Mouse (Mus musculus): ENCODE data around the gene Amot. TPM values are rescaled to one million over a fixed set of nuclear protein-coding genes. Genes with fewer than 3 reads are reported as not detected.

The Amot gene
- polyA plus RNA-seq, 1 experiment = 37.2 TPM

- Histone ChIP-seq H3K4me1 (ENCODE audit: control insufficient read depth, insufficient read depth, low read length) (no peaks in the 10 kb centered on the region), H3K4me3 (ENCODE audit: insufficient read depth, low read length) (peak overlapping the region; percentile 92), H3K27ac (ENCODE audit: insufficient read depth, low read length) (no peak overlapping the region)
- no peak for TF ChIP-seq CTCF (IDR thresholded peaks at IDR 0.05; ENCODE audit: borderline replicate concordance, insufficient read depth, low read length)
- no peak for TF ChIP-seq POLR2A (IDR thresholded peaks at IDR 0.05; ENCODE audit: low read depth, low read length)
These were observed 648 bp upstream of the Amot start for GRCm38 (mm10) chrX:145505457-145506201.

- H3K27ac ChIP-seq (ENCODE audit: insufficient read depth, low read length) = no peak overlapping the region
- peaks cover 7% of the 10 kb centered on the region; the same call in 1 of the 2 replicates for H3K4me1 ChIP-seq (ENCODE audit: control insufficient read depth, insufficient read depth, low read length)
- no peak for TF ChIP-seq CTCF (IDR thresholded peaks at IDR 0.05; ENCODE audit: borderline replicate concordance, insufficient read depth, low read length)
- TF ChIP-seq POLR2A (IDR thresholded peaks at IDR 0.05; ENCODE audit: low read depth, low read length) = no peak
- no peak overlapping the region for H3K4me3 ChIP-seq (ENCODE audit: insufficient read depth, low read length)
These were observed 3.2 kb downstream of the Amot start for GRCm38 (mm10) chrX:145501666-145502355.

DNA sequence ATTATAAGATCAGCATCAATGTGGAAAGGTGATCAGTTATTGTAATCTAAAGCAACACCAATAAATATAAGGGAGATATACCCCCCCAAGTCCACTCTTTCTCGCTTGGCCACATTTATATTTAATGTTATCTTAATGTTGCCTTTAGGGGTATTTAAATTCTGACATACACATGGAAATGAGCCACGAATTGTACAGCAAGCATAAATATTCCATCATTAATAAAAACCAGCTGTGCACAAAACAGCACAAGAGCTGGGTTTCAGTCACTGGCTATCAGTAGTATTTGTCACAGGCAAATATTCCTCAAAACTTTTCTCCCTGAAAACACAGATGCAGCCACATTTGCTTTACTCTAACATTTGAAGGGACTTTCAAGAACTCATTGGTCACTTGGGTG lies 5.9 kb downstream of the Amot start:
- no peak overlapping the region; the same call in 1 of the 2 replicates for H3K27ac ChIP-seq (ENCODE audit: insufficient read depth, low read length)

GRCm38 (mm10) chrX:145498691-145499090 lies 6.3 kb downstream of the Amot start:
- Histone ChIP-seq H3K4me1 (ENCODE audit: control insufficient read depth, insufficient read depth, low read length) (peaks cover 7% of the 10 kb centered on the region; the same call in 1 of the 2 replicates), H3K27ac (ENCODE audit: insufficient read depth, low read length) (no peak overlapping the region), H3K4me3 (ENCODE audit: insufficient read depth, low read length) (no peak overlapping the region)
- TF ChIP-seq POLR2A (IDR thresholded peaks at IDR 0.05; ENCODE audit: low read depth, low read length) = no peak
- TF ChIP-seq CTCF (IDR thresholded peaks at IDR 0.05; ENCODE audit: borderline replicate concordance, insufficient read depth, low read length) = no peak

More for the DNA sequence above, 5.9 kb downstream of the Amot start:
- Histone ChIP-seq H3K4me1 (ENCODE audit: control insufficient read depth, insufficient read depth, low read length) (peaks cover 7% of the 10 kb centered on the region; the same call in 1 of the 2 replicates), H3K4me3 (ENCODE audit: insufficient read depth, low read length) (no peak overlapping the region)
- TF ChIP-seq POLR2A (IDR thresholded peaks at IDR 0.05; ENCODE audit: low read depth, low read length) = no peak
- no peak for TF ChIP-seq CTCF (IDR thresholded peaks at IDR 0.05; ENCODE audit: borderline replicate concordance, insufficient read depth, low read length)

DNA sequence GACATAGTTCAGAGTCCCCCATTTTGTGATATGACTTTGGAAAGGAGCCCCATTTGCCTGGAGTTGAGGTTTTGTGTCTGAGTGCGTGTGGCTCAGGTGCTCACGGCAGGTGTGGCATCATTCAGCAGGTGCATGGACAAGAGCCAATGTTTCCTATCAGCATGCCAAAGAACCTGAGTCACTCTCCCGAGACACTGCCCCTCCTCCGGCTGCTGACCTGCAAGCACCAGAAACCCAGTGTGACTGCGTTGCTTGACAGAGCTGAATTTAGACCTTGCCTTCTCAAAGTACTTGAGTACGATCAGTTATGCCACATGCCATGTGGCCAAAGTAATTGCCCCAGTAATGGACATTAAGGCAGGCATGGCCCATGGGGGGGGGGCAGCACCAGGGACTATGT lies 7.5 kb downstream of the Amot start:
- H3K27ac ChIP-seq (ENCODE audit: insufficient read depth, low read length) = no peak overlapping the region

GRCm38 (mm10) chrX:145495381-145495780 lies 9.6 kb downstream of the Amot start:
- peaks cover 9% of the 10 kb centered on the region for H3K4me1 ChIP-seq (ENCODE audit: control insufficient read depth, insufficient read depth, low read length)
- H3K4me3 ChIP-seq (ENCODE audit: insufficient read depth, low read length) = no peak overlapping the region
- no peak overlapping the region for H3K27ac ChIP-seq (ENCODE audit: insufficient read depth, low read length)
- TF ChIP-seq POLR2A (IDR thresholded peaks at IDR 0.05; ENCODE audit: low read depth, low read length) = no peak

More for the DNA sequence above, 7.5 kb downstream of the Amot start:
- Histone ChIP-seq H3K4me1 (ENCODE audit: control insufficient read depth, insufficient read depth, low read length) (peaks cover 7% of the 10 kb centered on the region; the same call in 1 of the 2 replicates), H3K4me3 (ENCODE audit: insufficient read depth, low read length) (no peak overlapping the region)
- TF ChIP-seq POLR2A (IDR thresholded peaks at IDR 0.05; ENCODE audit: low read depth, low read length) (no peak), CTCF (IDR thresholded peaks at IDR 0.05; ENCODE audit: borderline replicate concordance, insufficient read depth, low read length) (no peak)

DNA sequence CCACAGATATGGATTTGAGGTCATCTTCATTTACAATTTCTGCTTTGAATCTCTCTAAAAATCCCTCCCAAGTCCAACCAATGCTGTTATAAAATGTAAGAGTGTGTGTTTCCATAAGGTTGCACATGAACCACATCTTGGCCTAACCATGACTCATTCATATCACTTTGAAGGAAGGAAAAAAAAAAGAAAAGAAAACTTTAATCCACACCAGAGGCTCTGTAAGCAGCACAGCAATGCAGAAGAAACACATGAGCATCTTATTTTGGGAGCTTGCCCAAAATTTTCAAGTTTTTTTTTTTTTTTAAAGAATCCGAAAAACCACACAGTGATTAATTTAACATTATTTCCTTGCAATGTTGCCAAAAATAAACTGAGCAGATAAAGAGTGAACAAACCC lies 14.2 kb downstream of the Amot start:
- TF ChIP-seq POLR2A (IDR thresholded peaks at IDR 0.05; ENCODE audit: low read depth, low read length) = no peak
- no peak for TF ChIP-seq CTCF (IDR thresholded peaks at IDR 0.05; ENCODE audit: borderline replicate concordance, insufficient read depth, low read length)
- Histone ChIP-seq H3K4me1 (ENCODE audit: control insufficient read depth, insufficient read depth, low read length) (peaks cover 10% of the 10 kb centered on the region), H3K27ac (ENCODE audit: insufficient read depth, low read length) (peak overlapping the region; percentile 90), H3K4me3 (ENCODE audit: insufficient read depth, low read length) (no peak overlapping the region)

GRCm38 (mm10) chrX:145490417-145490816 lies 14.6 kb downstream of the Amot start:
- Histone ChIP-seq H3K27ac (ENCODE audit: insufficient read depth, low read length) (peak overlapping the region; percentile 90), H3K4me1 (ENCODE audit: control insufficient read depth, insufficient read depth, low read length) (peaks cover 10% of the 10 kb centered on the region), H3K4me3 (ENCODE audit: insufficient read depth, low read length) (no peak overlapping the region)
- TF ChIP-seq POLR2A (IDR thresholded peaks at IDR 0.05; ENCODE audit: low read depth, low read length) (no peak), CTCF (IDR thresholded peaks at IDR 0.05; ENCODE audit: borderline replicate concordance, insufficient read depth, low read length) (no peak)

DNA sequence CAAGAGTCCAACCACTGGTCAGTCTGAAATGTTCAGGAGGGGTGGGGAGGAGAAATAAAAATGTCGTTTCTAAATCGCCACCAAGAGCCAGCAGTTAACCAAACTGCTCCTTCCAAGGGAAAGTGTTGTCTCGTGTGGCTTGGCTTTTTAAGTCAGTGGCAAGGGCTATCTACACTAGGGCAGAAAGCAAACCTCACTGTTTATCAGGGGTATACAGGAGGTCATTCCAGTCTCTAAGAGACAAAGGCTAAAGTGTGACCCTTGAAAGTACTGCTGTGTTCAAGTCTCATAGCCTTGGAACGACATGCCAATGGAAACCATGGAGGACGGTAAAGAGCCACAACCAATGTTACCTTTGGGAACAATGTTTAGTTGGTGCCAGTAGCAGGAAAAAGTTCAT lies 15.0 kb downstream of the Amot start:
- no peak overlapping the region for H3K4me3 ChIP-seq (ENCODE audit: insufficient read depth, low read length)
- peak overlapping the region; percentile 90 for H3K27ac ChIP-seq (ENCODE audit: insufficient read depth, low read length)
- peaks cover 10% of the 10 kb centered on the region for H3K4me1 ChIP-seq (ENCODE audit: control insufficient read depth, insufficient read depth, low read length)
- TF ChIP-seq POLR2A (IDR thresholded peaks at IDR 0.05; ENCODE audit: low read depth, low read length) (no peak), CTCF (IDR thresholded peaks at IDR 0.05; ENCODE audit: borderline replicate concordance, insufficient read depth, low read length) (no peak)

- Histone ChIP-seq H3K27ac (ENCODE audit: insufficient read depth, low read length) (no peak overlapping the region), H3K4me3 (ENCODE audit: insufficient read depth, low read length) (no peak overlapping the region), H3K4me1 (ENCODE audit: control insufficient read depth, insufficient read depth, low read length) (peaks cover 11% of the 10 kb centered on the region)
- no peak for TF ChIP-seq POLR2A (IDR thresholded peaks at IDR 0.05; ENCODE audit: low read depth, low read length)
- TF ChIP-seq CTCF (IDR thresholded peaks at IDR 0.05; ENCODE audit: borderline replicate concordance, insufficient read depth, low read length) = no peak
These were observed 19.5 kb downstream of the Amot start for GRCm38 (mm10) chrX:145485495-145485894.
